Mouse (Mus musculus) C2C12 (cell line): ENCODE measurements at regions not wholly inside any gene's neighbourhood (a gene's known extent, or its start where the extent isn't known, plus 50 kb on each side); places are given as distances from the start of the nearest gene placed in this dataset.

Experiments used
- CEBPB ChIP-seq: IDR thresholded peaks from one replicate; pipeline ENCODE4 v1.6.1; 2011; ENCODE audit warnings: low read depth, mild to moderate bottlenecking, control low read depth, moderate library complexity
- CTCF ChIP-seq: IDR thresholded peaks from one replicate; pipeline ENCODE4 v1.5.1; 2011; ENCODE audit not compliant: control insufficient read depth, insufficient read depth, insufficient read length
- FOSL1 ChIP-seq: IDR thresholded peaks from one replicate; pipeline ENCODE4 v1.8.0; 2011; ENCODE audit warnings: mild to moderate bottlenecking, low read length; ENCODE audit not compliant: poor library complexity, insufficient read depth, severe bottlenecking
- MAX ChIP-seq: IDR thresholded peaks from one replicate; pipeline ENCODE4 v1.6.1; 2011; ENCODE audit warnings: mild to moderate bottlenecking, control low read depth
- MYOD1 ChIP-seq: IDR thresholded peaks from one replicate; pipeline ENCODE4 v1.6.1; 2011; ENCODE audit warnings: low read depth; ENCODE audit not compliant: control insufficient read depth, insufficient read length
- MYOG ChIP-seq: IDR thresholded peaks from one replicate; pipeline ENCODE4 v1.6.1; 2011; ENCODE audit not compliant: control insufficient read depth, insufficient read length; ENCODE audit errors: extremely low read depth
- USF1 ChIP-seq: IDR thresholded peaks from one replicate; pipeline ENCODE4 v1.6.1; 2011; ENCODE audit warnings: low read depth, mild to moderate bottlenecking, control low read depth, moderate library complexity

DNA sequence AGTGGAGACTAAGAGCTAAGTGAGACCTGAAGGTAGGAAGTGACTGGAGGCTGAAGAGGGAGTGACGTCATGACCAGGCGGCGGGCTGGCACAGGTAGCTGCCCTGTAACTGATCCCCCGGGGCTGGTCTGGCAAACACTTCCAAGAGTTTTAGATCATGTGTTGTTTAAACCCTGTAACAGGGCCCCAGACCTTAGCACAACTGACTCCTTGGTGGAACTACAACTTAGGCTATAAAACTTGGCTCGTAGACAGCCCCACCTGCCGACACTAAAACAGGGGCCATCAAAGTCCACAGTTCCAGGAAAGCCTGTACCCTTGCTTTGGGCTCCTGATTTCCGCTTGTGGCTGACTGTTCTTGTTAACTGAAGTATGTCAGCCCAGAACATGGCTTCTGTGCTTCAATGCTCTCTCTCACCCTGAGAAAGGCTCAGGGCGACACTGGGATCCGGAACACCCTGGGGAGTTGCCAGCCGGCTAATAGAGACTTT, 92.6 kb upstream of the Ubl3 start:
- no peak for TF ChIP-seq CTCF
- TF ChIP-seq USF1 = no peak
- TF ChIP-seq MAX = no peak
- no peak for TF ChIP-seq MYOD1
- no peak for TF ChIP-seq CEBPB
- no peak for TF ChIP-seq FOSL1
- TF ChIP-seq MYOG = no peak
